Mouse (Mus musculus) megakaryocyte, embryonic 14.5 days (primary cell): ENCODE measurements around the gene Anks4b. TPM values are rescaled to one million over a fixed set of nuclear protein-coding genes. Genes with fewer than 3 reads are reported as not detected.

ENCODE experiments used
- H3K27me3 ChIP-seq: replicated peaks from 2 replicates; pipeline ENCODE3; 2012; ENCODE audit warnings: inconsistent platforms
- H3K36me3 ChIP-seq: replicated peaks from 2 replicates; pipeline ENCODE3; 2012; ENCODE audit warnings: low read length, inconsistent platforms, mixed read lengths
- H3K4me1 ChIP-seq: 2 replicates; pipeline ENCODE4 v1.6.1; 2012; ENCODE audit warnings: inconsistent platforms
- H3K4me3 ChIP-seq: replicated peaks from 2 replicates; pipeline ENCODE3; 2012; ENCODE audit warnings: moderate library complexity, mild to moderate bottlenecking, inconsistent platforms
- H3K9me3 ChIP-seq: 2 replicates; pipeline ENCODE4 v1.6.1; 2012; ENCODE audit warnings: inconsistent platforms
- FLI1 ChIP-seq: IDR thresholded peaks from 2 replicates; pipeline ENCODE4 v1.6.1; 2012; ENCODE audit warnings: low read length, inconsistent platforms, mixed read lengths
- GATA1 ChIP-seq: IDR thresholded peaks from 3 replicates; pipeline ENCODE4 v1.6.1; 2012; ENCODE audit warnings: mixed read lengths, low read length, inconsistent platforms, borderline replicate concordance
- polyA plus RNA-seq: library from polyadenylated mRNA; stranded (reverse); fragments of >175 nt; gene quantifications from 2 replicates; pipeline ENCODE4 v1.2.3, GENCODE M21; 2012; ENCODE audit warnings: low replicate concordance; ENCODE audit not compliant: insufficient read depth

Gene Anks4b
- polyA plus RNA-seq, 1 experiment, result not detected

GRCm38 (mm10) chr7:120157575-120158061 lies 16.0 kb upstream of the Anks4b start:
- no peaks in the 10 kb centered on the region for H3K36me3 ChIP-seq
- TF ChIP-seq GATA1 (no peak), FLI1 (no peak)
- no peaks in the 10 kb centered on the region; the same call in 1 of the 2 replicates for H3K9me3 ChIP-seq
- no peaks in the 10 kb centered on the region for H3K4me1 ChIP-seq
- no peak overlapping the region for H3K4me3 ChIP-seq
- peaks cover 4% of the 10 kb centered on the region for H3K27me3 ChIP-seq

GRCm38 (mm10) chr7:120158121-120158613 lies 15.5 kb upstream of the Anks4b start:
- TF ChIP-seq FLI1 (no peak), GATA1 (no peak)
- Histone ChIP-seq H3K4me3 (no peak overlapping the region), H3K27me3 (peaks cover 4% of the 10 kb centered on the region), H3K9me3 (no peaks in the 10 kb centered on the region; the same call in 1 of the 2 replicates), H3K4me1 (no peaks in the 10 kb centered on the region), H3K36me3 (no peaks in the 10 kb centered on the region)

- no peak overlapping the region for H3K4me3 ChIP-seq
- TF ChIP-seq GATA1, result no peak
- no peak for TF ChIP-seq FLI1
- no peaks in the 10 kb centered on the region for H3K27me3 ChIP-seq
- H3K9me3 ChIP-seq, result no peaks in the 10 kb centered on the region
- H3K4me1 ChIP-seq, result no peaks in the 10 kb centered on the region
- no peaks in the 10 kb centered on the region for H3K36me3 ChIP-seq
These were observed 9.9 kb upstream of the Anks4b start for GRCm38 (mm10) chr7:120163581-120164251.

- H3K4me1 ChIP-seq, result no peaks in the 10 kb centered on the region
- no peaks in the 10 kb centered on the region for H3K9me3 ChIP-seq
- H3K36me3 ChIP-seq, result no peaks in the 10 kb centered on the region
- TF ChIP-seq GATA1, result no peak
- TF ChIP-seq FLI1, result no peak
- no peak overlapping the region for H3K4me3 ChIP-seq
- H3K27me3 ChIP-seq, result no peaks in the 10 kb centered on the region
These were observed 1.4 kb upstream of the Anks4b start for GRCm38 (mm10) chr7:120172188-120172700.

- H3K36me3 ChIP-seq, result no peaks in the 10 kb centered on the region
- no peaks in the 10 kb centered on the region for H3K27me3 ChIP-seq
- H3K9me3 ChIP-seq, result no peaks in the 10 kb centered on the region
- TF ChIP-seq GATA1, result no peak
- TF ChIP-seq FLI1, result no peak
- H3K4me3 ChIP-seq, result no peak overlapping the region
- no peaks in the 10 kb centered on the region for H3K4me1 ChIP-seq
These were observed 1.3 kb downstream of the Anks4b start for GRCm38 (mm10) chr7:120174723-120175504.

GRCm38 (mm10) chr7:120177611-120178010 lies 4.0 kb downstream of the Anks4b start:
- Histone ChIP-seq H3K4me1 (no peaks in the 10 kb centered on the region), H3K4me3 (no peak overlapping the region), H3K9me3 (peaks cover under 1% of the 10 kb centered on the region; the same call in 1 of the 2 replicates), H3K27me3 (no peaks in the 10 kb centered on the region), H3K36me3 (no peaks in the 10 kb centered on the region)
- TF ChIP-seq GATA1 (no peak), FLI1 (no peak)

- Histone ChIP-seq H3K9me3 (peaks cover 4% of the 10 kb centered on the region; the same call in 1 of the 2 replicates), H3K4me1 (no peaks in the 10 kb centered on the region), H3K4me3 (no peak overlapping the region), H3K27me3 (no peaks in the 10 kb centered on the region), H3K36me3 (no peaks in the 10 kb centered on the region)
- TF ChIP-seq GATA1 (no peak), FLI1 (no peak)
These were observed 5.3 kb downstream of the Anks4b start for GRCm38 (mm10) chr7:120178935-120179334.

GRCm38 (mm10) chr7:120180547-120180946 lies 6.9 kb downstream of the Anks4b start:
- H3K9me3 ChIP-seq, result peaks cover 4% of the 10 kb centered on the region; the same call in 1 of the 2 replicates
- TF ChIP-seq FLI1 (no peak), GATA1 (no peak)
- no peak overlapping the region for H3K4me3 ChIP-seq

GRCm38 (mm10) chr7:120181401-120182230 lies 8.0 kb downstream of the Anks4b start:
- no peak overlapping the region for H3K4me3 ChIP-seq
- no peaks in the 10 kb centered on the region for H3K4me1 ChIP-seq
- H3K9me3 ChIP-seq, result peaks cover 4% of the 10 kb centered on the region; the same call in 1 of the 2 replicates
- TF ChIP-seq GATA1 (no peak), FLI1 (no peak)
- no peaks in the 10 kb centered on the region for H3K27me3 ChIP-seq
- H3K36me3 ChIP-seq, result no peaks in the 10 kb centered on the region

More at GRCm38 (mm10) chr7:120180547-120180946, 6.9 kb downstream of the Anks4b start:
- no peaks in the 10 kb centered on the region for H3K36me3 ChIP-seq
- H3K4me1 ChIP-seq, result no peaks in the 10 kb centered on the region
- no peaks in the 10 kb centered on the region for H3K27me3 ChIP-seq
